Mouse (Mus musculus): ENCODE results near the gene Ackr2.
A peak's percentile ranks its signal among the peaks of the same experiment; 100 is the strongest.

GRCm38 (mm10) chr9:121937944-121938355 is 39.8 kb downstream of the Ackr2 start:
- peak; percentile 84 to 96 for TF ChIP-seq POLR2A (IDR thresholded peaks at IDR 0.05; ENCODE audit: control insufficient read depth in 1 of 2, insufficient read depth in 1 of 2, low read depth in 1 of 2, low read length in 2 of 2, poor library complexity in 1 of 2)
- peak; percentile 56 for TF ChIP-seq MAX (IDR thresholded peaks at IDR 0.05; ENCODE audit: low read length)
- peak; percentile 79 for TF ChIP-seq SIN3A (IDR thresholded peaks at IDR 0.05; ENCODE audit: low read length)
- no peak for TF ChIP-seq E2F4 (IDR thresholded peaks at IDR 0.05; ENCODE audit: borderline replicate concordance, low read depth, low read length)
- TF ChIP-seq ELF1 (IDR thresholded peaks at IDR 0.05; ENCODE audit: low read depth, low read length): peak; percentile 10; the same call in 1 of the 2 replicates
- peak; percentile 89 for TF ChIP-seq NELFE (IDR thresholded peaks at IDR 0.05; ENCODE audit: low read depth, low read length)
- TF ChIP-seq MXI1 (IDR thresholded peaks at IDR 0.05; ENCODE audit: low read depth, low read length): peak; percentile 71
- TF ChIP-seq KAT2A (conservative IDR thresholded peaks at IDR 0.05; ENCODE audit: low read depth, low read length): 0 out of 2 replicates have a peak, but pooled peaks have one; percentile 30
- no peak for TF ChIP-seq CTCF (IDR thresholded peaks at IDR 0.05 in 2 of 3, conservative IDR thresholded peaks at IDR 0.05 in 1 of 3; ENCODE audit: control insufficient read depth in 1 of 3, insufficient read depth in 1 of 3, low read depth in 2 of 3, low read length in 3 of 3, poor library complexity in 1 of 3, severe bottlenecking in 1 of 3)
- TF ChIP-seq MAZ (IDR thresholded peaks at IDR 0.05; ENCODE audit: low read depth, low read length): no peak
- TF ChIP-seq GATA1 (IDR thresholded peaks at IDR 0.05; ENCODE audit: low read depth, low read length): peak; percentile 72
- no peak for TF ChIP-seq USF1 (IDR thresholded peaks at IDR 0.05; ENCODE audit: low read depth, low read length)

Measured in MEL (cell line).